Mouse (Mus musculus): ENCODE measurements around the gene Cmss1. TPM values are rescaled to one million over a fixed set of nuclear protein-coding genes. Genes with fewer than 3 reads are reported as not detected.

The Cmss1 gene
- polyA plus RNA-seq, 1 experiment, result 36.3 TPM

DNA sequence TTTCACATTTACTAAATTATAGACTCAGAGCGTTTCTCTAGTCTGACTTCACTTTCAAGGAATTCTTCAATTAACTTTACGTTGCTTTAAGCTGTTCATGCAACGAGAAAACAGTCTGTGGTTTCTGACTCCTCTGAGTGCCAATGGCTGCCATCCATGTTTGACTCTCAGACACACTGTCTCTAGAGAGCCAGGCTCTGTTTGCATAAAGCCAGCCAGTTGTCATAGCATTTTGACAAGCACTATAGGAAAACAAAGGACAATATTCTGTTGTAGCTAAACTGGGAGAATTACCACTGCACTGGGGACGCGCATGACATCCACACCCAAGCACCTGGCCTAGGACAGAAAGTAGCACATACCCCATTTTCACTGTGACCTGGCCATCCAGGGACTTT is 168.4 kb downstream of the Cmss1 start:
- H3K4me1 ChIP-seq, result peaks cover 77% of the 10 kb centered on the region
- no peak overlapping the region for H3K4me3 ChIP-seq (replicated peaks)
- TF ChIP-seq GATA1 (IDR thresholded peaks at IDR 0.05; ENCODE audit: borderline replicate concordance, low read length) (no peak), FLI1 (IDR thresholded peaks at IDR 0.05; ENCODE audit: low read length) (no peak)

DNA sequence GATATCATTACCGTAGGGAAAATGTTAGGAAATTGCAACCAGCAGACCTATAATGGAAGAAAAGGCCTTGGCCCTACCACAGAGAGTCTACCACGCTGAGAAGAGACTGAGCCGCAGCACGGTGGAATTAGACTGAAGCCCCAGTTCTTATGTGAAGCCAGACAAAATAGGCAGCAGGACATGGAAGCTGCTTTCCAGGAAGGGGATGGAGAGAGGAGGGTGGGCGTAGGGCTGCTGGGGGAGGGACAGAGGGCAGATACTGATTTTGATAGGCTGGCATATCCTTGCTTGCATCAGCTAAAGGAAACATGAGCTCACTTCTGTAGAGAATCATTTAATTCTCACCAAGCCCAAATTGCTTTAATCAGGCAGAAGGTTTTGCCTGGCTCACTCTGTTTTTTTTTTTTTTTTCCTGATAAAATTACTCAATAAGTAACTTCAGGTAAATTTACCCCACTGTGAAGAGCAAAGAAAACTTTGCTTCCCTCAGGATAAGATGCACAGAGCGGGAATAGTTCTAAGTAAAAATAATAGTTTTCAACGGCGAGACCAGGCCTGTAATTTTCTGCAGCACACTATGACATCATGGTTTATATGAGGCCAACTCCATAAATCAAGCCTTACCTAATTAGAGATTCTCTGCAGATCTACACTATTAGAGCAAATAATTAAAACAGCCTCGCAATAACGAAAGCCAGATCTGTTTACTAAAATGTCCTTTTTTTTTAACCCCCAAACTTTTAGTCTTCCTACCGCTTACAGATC is 169.0 kb downstream of the Cmss1 start:
- Histone ChIP-seq H3K4me1 (peaks cover 81% of the 10 kb centered on the region), H3K36me3 (replicated peaks; ENCODE audit: low read length) (no peaks in the 10 kb centered on the region), H3K9me3 (no peaks in the 10 kb centered on the region), H3K4me3 (replicated peaks) (no peak overlapping the region), H3K27me3 (replicated peaks) (no peaks in the 10 kb centered on the region)
- TF ChIP-seq FLI1 (IDR thresholded peaks at IDR 0.05; ENCODE audit: low read length) (no peak), GATA1 (IDR thresholded peaks at IDR 0.05; ENCODE audit: borderline replicate concordance, low read length) (no peak)

More for the DNA sequence above, 168.4 kb downstream of the Cmss1 start:
- Histone ChIP-seq H3K36me3 (replicated peaks; ENCODE audit: low read length) (no peaks in the 10 kb centered on the region), H3K9me3 (no peaks in the 10 kb centered on the region), H3K27me3 (replicated peaks) (no peaks in the 10 kb centered on the region)

DNA sequence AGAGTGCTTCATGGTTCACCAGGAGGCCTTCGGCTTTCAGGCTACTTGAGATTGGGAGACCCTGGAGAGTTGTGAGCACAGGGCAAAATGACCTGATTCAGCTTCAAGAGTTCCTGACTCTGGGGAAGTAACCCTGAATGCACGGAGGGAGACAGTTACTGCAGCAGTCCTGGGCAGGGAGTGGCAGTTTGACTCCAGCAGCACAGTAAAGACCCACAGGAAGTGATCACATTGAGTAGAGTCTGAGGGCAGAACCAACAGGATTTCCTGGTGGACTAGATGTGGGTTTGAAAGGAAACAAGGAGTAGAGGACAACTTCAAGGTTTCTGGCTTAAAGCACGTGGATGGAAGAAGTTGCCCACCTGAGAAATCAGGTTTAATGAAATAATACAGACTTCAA is 172.0 kb downstream of the Cmss1 start:
- Histone ChIP-seq H3K4me3 (replicated peaks) (peak overlapping the region; percentile 76), H3K4me1 (peaks cover 70% of the 10 kb centered on the region), H3K9me3 (no peaks in the 10 kb centered on the region), H3K27me3 (replicated peaks) (no peaks in the 10 kb centered on the region), H3K36me3 (replicated peaks; ENCODE audit: low read length) (no peaks in the 10 kb centered on the region)
- TF ChIP-seq GATA1 (IDR thresholded peaks at IDR 0.05; ENCODE audit: borderline replicate concordance, low read length), result no peak
- no peak for TF ChIP-seq FLI1 (IDR thresholded peaks at IDR 0.05; ENCODE audit: low read length)

DNA sequence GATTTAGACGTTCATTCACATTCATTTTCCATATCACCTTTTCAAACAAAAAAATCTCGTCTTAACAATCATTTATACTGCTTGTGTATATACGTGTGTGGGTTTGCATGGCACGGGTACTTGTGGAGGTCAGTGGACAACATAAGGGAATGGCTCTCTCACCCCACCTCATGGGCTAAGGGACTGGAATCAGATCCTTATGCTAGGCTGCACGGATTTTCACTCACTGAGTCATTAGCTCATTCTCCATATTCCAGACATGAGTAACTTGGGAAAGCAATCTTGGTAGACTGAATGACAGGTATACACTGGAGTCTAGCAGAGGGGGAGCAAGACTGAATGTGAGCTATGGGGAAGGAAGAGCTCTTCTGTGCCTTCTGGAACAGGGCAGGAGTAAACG is 173.0 kb downstream of the Cmss1 start:
- no peaks in the 10 kb centered on the region for H3K36me3 ChIP-seq (replicated peaks; ENCODE audit: low read length)
- H3K4me3 ChIP-seq (replicated peaks), result no peak overlapping the region
- TF ChIP-seq FLI1 (IDR thresholded peaks at IDR 0.05; ENCODE audit: low read length), result no peak
- H3K4me1 ChIP-seq, result peaks cover 61% of the 10 kb centered on the region
- no peaks in the 10 kb centered on the region for H3K9me3 ChIP-seq
- H3K27me3 ChIP-seq (replicated peaks), result no peaks in the 10 kb centered on the region

DNA sequence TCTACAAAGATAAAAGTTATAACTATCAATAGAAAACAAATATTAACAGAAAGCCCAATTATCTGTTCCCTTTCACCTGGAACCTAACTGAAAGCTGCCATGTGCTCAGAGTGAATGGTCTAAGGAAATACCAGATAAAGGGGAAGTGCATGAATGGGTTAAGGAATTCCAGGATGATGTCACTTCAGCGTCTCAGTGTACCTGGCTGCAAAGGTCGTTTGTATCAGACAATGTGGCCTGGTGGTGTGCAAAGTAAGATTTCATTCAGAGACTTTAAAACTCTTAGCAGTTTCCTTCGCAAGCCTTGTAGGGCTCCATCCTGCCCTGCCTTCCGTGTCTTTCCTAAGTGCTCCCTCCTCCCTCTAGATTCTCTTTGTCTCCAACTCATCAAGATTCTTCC is 173.5 kb downstream of the Cmss1 start:
- peaks cover 56% of the 10 kb centered on the region for H3K4me1 ChIP-seq
- H3K9me3 ChIP-seq, result no peaks in the 10 kb centered on the region
- no peaks in the 10 kb centered on the region for H3K36me3 ChIP-seq (replicated peaks; ENCODE audit: low read length)
- H3K4me3 ChIP-seq (replicated peaks), result no peak overlapping the region
- no peaks in the 10 kb centered on the region for H3K27me3 ChIP-seq (replicated peaks)
- TF ChIP-seq GATA1 (IDR thresholded peaks at IDR 0.05; ENCODE audit: borderline replicate concordance, low read length) (no peak), FLI1 (IDR thresholded peaks at IDR 0.05; ENCODE audit: low read length) (no peak)

DNA sequence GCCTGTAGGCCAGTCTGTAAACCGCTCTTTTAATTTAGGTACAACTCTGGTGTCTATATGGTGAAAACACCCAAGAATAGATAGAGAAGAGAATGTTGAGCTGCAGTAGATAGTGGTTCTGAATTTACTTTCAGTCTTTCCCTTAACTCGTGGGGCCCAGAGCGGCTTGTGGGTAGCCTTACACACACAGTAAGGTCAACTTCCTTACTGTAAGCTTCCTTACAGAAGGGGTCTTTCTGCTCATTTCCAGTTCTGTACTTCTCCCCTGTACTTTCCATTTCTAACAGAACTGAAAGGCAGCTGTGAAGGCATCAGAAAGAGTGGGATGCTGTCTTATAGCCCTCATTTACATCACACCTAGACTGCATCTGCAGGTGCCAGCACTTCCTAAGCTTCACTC is 175.4 kb downstream of the Cmss1 start:
- Histone ChIP-seq H3K27me3 (replicated peaks) (no peaks in the 10 kb centered on the region), H3K36me3 (replicated peaks; ENCODE audit: low read length) (no peaks in the 10 kb centered on the region), H3K4me1 (peaks cover 50% of the 10 kb centered on the region), H3K4me3 (replicated peaks) (peak overlapping the region; percentile 29), H3K9me3 (no peaks in the 10 kb centered on the region)
- TF ChIP-seq FLI1 (IDR thresholded peaks at IDR 0.05; ENCODE audit: low read length), result no peak
- no peak for TF ChIP-seq GATA1 (IDR thresholded peaks at IDR 0.05; ENCODE audit: borderline replicate concordance, low read length)

DNA sequence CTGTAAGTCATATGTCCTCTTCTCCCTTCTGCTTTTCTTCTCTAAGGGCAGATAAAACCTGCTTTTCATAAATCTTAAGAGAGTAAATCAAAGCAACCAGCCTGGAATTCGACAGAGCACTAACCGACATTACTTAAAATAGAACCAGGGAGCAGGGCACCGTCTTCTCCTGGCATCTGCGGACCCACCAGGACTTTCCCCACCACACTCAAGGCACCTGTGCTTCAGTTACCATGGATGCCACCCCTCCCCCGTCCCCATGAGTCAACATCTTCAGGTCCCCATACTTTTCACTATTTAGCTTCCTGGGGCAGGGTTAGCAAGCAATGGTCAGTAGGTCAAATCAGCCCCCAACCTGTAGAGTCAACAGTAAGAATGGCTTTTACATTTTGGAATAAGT is 177.7 kb downstream of the Cmss1 start:
- Histone ChIP-seq H3K4me1 (peaks cover 30% of the 10 kb centered on the region), H3K27me3 (replicated peaks) (no peaks in the 10 kb centered on the region), H3K36me3 (replicated peaks; ENCODE audit: low read length) (no peaks in the 10 kb centered on the region), H3K9me3 (no peaks in the 10 kb centered on the region), H3K4me3 (replicated peaks) (no peak overlapping the region)
- no peak for TF ChIP-seq GATA1 (IDR thresholded peaks at IDR 0.05; ENCODE audit: borderline replicate concordance, low read length)
- TF ChIP-seq FLI1 (IDR thresholded peaks at IDR 0.05; ENCODE audit: low read length), result no peak

DNA sequence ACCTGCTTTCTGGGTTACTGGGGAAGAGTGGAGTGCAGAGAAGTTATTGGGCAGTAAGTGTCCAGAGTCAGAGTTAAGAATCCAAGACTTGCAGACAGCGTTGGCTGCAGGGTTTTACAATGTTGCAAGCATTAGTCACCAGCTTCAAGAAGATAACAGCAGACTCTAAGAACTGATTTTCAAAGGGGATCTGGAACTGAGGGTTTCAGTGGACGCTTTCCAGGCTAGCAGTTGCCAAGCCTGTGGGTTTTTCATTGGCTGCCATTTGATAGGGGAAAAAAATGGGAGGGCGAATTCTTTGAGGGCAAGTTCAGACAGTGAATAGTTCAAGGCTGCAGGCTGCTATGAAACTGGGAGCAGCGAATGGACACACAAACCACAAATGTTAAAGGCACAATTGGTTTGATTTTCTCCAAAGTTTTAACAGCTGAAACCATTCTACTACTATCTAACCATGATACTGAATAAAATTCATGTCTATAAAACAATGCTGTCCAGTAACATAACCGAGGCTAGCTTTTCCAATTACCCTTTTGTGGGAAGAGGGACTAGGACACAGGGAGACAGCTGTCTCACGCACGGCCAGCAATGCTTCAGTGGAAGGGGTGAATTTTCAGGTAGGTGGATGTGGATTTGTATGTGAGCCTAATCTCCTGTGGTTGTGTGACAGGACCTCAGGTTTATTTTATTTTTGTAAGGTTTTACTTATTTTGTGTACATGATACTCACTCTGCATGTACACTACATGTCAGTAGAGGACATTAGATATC is 179.0 kb downstream of the Cmss1 start:
- no peaks in the 10 kb centered on the region for H3K27me3 ChIP-seq (replicated peaks)
- no peak overlapping the region for H3K4me3 ChIP-seq (replicated peaks)
- no peaks in the 10 kb centered on the region for H3K36me3 ChIP-seq (replicated peaks; ENCODE audit: low read length)
- no peaks in the 10 kb centered on the region for H3K9me3 ChIP-seq
- peaks cover 29% of the 10 kb centered on the region for H3K4me1 ChIP-seq
- no peak for TF ChIP-seq FLI1 (IDR thresholded peaks at IDR 0.05; ENCODE audit: low read length)
- TF ChIP-seq GATA1 (IDR thresholded peaks at IDR 0.05; ENCODE audit: borderline replicate concordance, low read length), result no peak

DNA sequence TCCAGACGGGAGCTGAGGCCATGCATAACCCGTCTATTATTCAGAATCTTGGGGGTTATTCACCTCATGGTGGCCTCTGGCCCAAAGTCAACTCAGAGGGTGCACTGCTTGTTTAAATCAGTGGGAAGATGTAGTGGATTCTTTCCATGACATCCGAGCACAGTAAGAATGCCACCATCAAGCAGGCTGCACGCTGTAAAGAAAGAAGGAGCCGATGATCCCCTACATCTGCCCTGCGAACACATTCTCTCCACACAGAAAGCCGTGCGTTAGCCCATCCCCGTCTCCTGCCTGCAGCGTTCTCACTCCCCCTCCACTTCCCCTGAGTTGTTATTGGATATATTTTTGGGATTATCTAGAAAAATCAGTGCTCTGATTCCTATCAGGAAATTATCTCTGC is 180.0 kb downstream of the Cmss1 start:
- Histone ChIP-seq H3K27me3 (replicated peaks) (no peaks in the 10 kb centered on the region), H3K9me3 (no peaks in the 10 kb centered on the region), H3K36me3 (replicated peaks; ENCODE audit: low read length) (no peaks in the 10 kb centered on the region), H3K4me1 (peaks cover 33% of the 10 kb centered on the region), H3K4me3 (replicated peaks) (no peak overlapping the region)
- TF ChIP-seq GATA1 (IDR thresholded peaks at IDR 0.05; ENCODE audit: borderline replicate concordance, low read length) (no peak), FLI1 (IDR thresholded peaks at IDR 0.05; ENCODE audit: low read length) (no peak)

All from megakaryocyte, embryonic 14.5 days (primary cell).